Mouse (Mus musculus) bone marrow macrophage, adult 2 months (primary cell): ENCODE measurements at regions not wholly inside any gene's neighbourhood (a gene's known extent, or its start where the extent isn't known, plus 50 kb on each side); places are given as distances from the start of the nearest gene placed in this dataset.

Experiments used
- CTCF ChIP-seq: IDR thresholded peaks from 2 replicates; pipeline ENCODE4 v1.5.1; 2012; ENCODE audit warnings: low read depth, mild to moderate bottlenecking, low read length, moderate library complexity
- POLR2A ChIP-seq: IDR thresholded peaks from 2 replicates; pipeline ENCODE4 v1.6.1; 2012; ENCODE audit warnings: mild to moderate bottlenecking, low read depth, low read length, borderline replicate concordance

- TF ChIP-seq CTCF (no peak), POLR2A (no peak)
Measured at GRCm38 (mm10) chr9:43874332-43874731, 130.5 kb downstream of the Nectin1 start.
